Mouse (Mus musculus): ENCODE results near the gene Lamc3. TPM values are rescaled to one million over a fixed set of nuclear protein-coding genes. Genes with fewer than 3 reads are reported as not detected.
A peak's percentile ranks its signal among the peaks of the same experiment; 100 is the strongest.

Lamc3 gene
- polyA plus RNA-seq, 1 experiment, result not detected

DNA sequence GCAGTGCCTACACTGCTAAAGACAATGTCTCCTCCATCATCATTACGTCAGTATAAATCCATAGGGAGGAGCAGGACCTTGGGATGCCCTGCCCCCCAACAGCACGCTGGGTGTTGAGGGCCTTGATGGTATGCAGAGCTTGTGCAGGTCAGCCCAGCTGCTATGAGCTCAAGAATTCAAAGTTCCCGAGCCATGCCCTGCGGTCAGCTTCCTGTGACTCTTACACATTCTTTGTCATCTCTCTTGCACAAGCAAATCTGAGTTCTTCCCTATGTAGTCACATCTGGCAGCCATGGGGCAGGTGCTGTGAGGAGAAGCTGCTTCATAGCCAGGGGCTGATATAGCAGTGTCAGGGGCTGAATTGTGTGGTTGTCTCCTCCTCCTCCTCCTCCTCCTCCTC lies 48.0 kb downstream of the Lamc3 start:
- H3K4me1 ChIP-seq (ENCODE audit: control insufficient read depth, insufficient read depth, low read length), result peaks cover 16% of the 10 kb centered on the region
- peak overlapping the region; percentile 76 for H3K27ac ChIP-seq (ENCODE audit: insufficient read depth, low read depth, low read length)
- 41% methylated on average over 4 of the region's 4 CpGs for WGBS
- no peak for TF ChIP-seq CTCF (IDR thresholded peaks at IDR 0.05; ENCODE audit: insufficient read depth, low read depth, low read length)
- TF ChIP-seq POLR2A (IDR thresholded peaks at IDR 0.05; ENCODE audit: insufficient read depth, low read depth, low read length), result no peak
- H3K4me3 ChIP-seq (ENCODE audit: insufficient read depth, low read depth, low read length), result no peak overlapping the region

DNA sequence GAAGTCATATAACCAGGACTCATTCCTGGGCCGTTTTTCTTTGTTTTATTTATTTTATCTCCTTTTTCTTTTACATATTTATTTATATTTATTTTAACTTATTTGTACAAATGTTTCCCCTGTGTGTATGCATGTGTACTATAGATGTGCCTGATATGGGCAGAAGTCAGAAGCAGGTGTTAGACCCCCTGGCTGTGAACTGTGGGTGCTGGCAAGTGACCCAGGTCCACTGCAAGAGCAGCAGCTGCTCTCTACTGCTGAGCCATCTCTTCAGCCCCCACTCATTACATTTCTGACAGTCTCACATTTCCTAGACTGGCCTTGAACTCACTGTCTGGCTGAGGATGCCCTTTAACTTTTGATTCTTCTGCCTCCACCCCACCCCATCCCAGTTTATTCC lies 51.2 kb downstream of the Lamc3 start:
- WGBS, result 85% methylated on average over 1 of the region's 1 CpGs
- H3K4me1 ChIP-seq (ENCODE audit: control insufficient read depth, insufficient read depth, low read length), result peaks cover 16% of the 10 kb centered on the region
- no peak overlapping the region for H3K27ac ChIP-seq (ENCODE audit: insufficient read depth, low read depth, low read length)
- no peak for TF ChIP-seq POLR2A (IDR thresholded peaks at IDR 0.05; ENCODE audit: insufficient read depth, low read depth, low read length)
- TF ChIP-seq CTCF (IDR thresholded peaks at IDR 0.05; ENCODE audit: insufficient read depth, low read depth, low read length), result no peak
- H3K4me3 ChIP-seq (ENCODE audit: insufficient read depth, low read depth, low read length), result no peak overlapping the region

DNA sequence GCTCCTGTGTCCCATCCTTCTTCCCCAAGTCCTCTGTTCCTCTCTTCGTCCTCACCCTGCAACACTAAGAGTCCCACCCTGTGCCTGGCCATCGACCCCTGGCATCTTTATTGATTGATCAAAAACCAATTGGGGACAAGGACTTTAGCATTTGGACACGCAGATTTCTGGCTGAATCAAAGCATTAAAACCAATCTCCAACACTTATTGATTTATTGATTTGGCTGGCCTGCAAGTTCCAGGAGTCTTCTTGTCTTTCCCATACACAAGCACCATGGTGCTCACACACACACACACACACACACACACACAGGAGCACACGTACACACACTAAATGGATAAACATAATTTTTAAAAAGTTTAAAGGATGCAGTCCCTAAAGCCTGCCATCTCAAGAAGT lies 55.9 kb downstream of the Lamc3 start:
- 86% methylated on average over 4 of the region's 4 CpGs for WGBS
- no peak overlapping the region for H3K4me3 ChIP-seq (ENCODE audit: insufficient read depth, low read depth, low read length)
- TF ChIP-seq CTCF (IDR thresholded peaks at IDR 0.05; ENCODE audit: insufficient read depth, low read depth, low read length) (no peak), POLR2A (IDR thresholded peaks at IDR 0.05; ENCODE audit: insufficient read depth, low read depth, low read length) (no peak)
- H3K27ac ChIP-seq (ENCODE audit: insufficient read depth, low read depth, low read length), result no peak overlapping the region
- no peaks in the 10 kb centered on the region for H3K4me1 ChIP-seq (ENCODE audit: control insufficient read depth, insufficient read depth, low read length)

DNA sequence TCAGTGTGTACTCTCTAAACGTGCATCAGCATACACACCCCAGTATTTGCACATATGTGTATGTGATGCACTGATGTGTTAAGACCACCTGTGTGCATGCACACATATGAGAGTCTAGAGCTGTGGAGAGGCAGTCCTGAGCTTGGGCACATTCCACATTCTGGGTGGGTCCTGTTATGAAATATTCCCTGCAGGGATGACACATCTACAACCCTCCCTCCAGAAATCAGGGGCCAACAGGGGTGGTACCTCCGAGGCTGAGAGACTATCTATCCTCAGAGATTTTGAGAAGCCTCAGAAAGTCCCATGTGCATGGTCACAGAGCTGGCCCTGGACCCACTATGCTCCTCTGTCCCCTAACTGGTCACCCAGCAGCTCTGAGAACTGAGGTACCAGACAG lies 58.5 kb downstream of the Lamc3 start:
- TF ChIP-seq CTCF (IDR thresholded peaks at IDR 0.05; ENCODE audit: insufficient read depth, low read depth, low read length), result no peak
- TF ChIP-seq POLR2A (IDR thresholded peaks at IDR 0.05; ENCODE audit: insufficient read depth, low read depth, low read length), result no peak
- H3K4me1 ChIP-seq (ENCODE audit: control insufficient read depth, insufficient read depth, low read length), result peaks cover 13% of the 10 kb centered on the region; the same call in 1 of the 2 replicates
- 75% methylated on average over 2 of the region's 2 CpGs for whole genome bisulfite sequencing
- H3K27ac ChIP-seq (ENCODE audit: insufficient read depth, low read depth, low read length), result no peak overlapping the region
- no peak overlapping the region for H3K4me3 ChIP-seq (ENCODE audit: insufficient read depth, low read depth, low read length)

DNA sequence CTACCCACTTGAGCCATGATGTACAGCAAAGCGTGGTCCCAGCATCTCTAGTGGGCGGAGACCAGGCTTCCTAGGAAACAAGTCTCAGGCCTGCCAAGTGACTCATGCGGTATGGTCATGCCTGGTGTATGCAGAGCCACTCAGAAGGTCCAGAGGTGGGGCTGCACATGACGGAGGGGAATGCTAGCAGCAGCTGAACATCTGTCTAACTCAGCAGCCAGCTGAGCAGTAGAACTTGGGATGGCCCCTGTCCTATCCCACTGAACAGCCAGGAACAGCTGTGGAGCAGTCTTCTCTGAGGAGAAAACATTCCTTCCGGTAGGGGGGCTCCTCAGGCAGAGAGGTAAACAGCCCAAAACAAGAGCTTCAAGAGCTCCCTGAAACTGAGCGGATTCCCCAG lies 61.3 kb downstream of the Lamc3 start:
- no peak overlapping the region for H3K27ac ChIP-seq (ENCODE audit: insufficient read depth, low read depth, low read length)
- no peak overlapping the region for H3K4me3 ChIP-seq (ENCODE audit: insufficient read depth, low read depth, low read length)
- H3K4me1 ChIP-seq (ENCODE audit: control insufficient read depth, insufficient read depth, low read length), result peaks cover 28% of the 10 kb centered on the region
- no peak for TF ChIP-seq POLR2A (IDR thresholded peaks at IDR 0.05; ENCODE audit: insufficient read depth, low read depth, low read length)
- no peak for TF ChIP-seq CTCF (IDR thresholded peaks at IDR 0.05; ENCODE audit: insufficient read depth, low read depth, low read length)
- 80% methylated on average over 6 of the region's 6 CpGs for WGBS

DNA sequence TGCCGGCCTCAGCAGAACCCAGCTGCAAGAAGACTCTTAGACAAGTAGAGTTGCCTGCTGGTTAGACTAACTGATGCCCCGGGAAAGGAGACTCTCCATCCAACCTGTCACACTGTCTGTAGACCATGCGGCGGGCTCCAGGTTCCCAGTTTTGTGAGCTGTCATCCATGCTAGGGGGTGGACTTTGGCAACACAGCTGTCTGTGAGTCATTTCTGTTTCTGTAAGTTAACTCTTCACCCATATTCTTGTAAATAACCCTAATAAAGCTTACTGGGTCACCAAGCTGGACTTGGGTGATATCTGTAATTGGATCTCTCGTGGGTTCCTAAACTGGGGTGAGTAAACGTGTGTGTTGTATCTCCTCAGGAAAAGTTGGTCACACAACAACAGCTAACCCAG lies 61.7 kb downstream of the Lamc3 start:
- Histone ChIP-seq H3K4me1 (ENCODE audit: control insufficient read depth, insufficient read depth, low read length) (peaks cover 28% of the 10 kb centered on the region), H3K27ac (ENCODE audit: insufficient read depth, low read depth, low read length) (no peak overlapping the region), H3K4me3 (ENCODE audit: insufficient read depth, low read depth, low read length) (no peak overlapping the region)
- TF ChIP-seq CTCF (IDR thresholded peaks at IDR 0.05; ENCODE audit: insufficient read depth, low read depth, low read length) (no peak), POLR2A (IDR thresholded peaks at IDR 0.05; ENCODE audit: insufficient read depth, low read depth, low read length) (no peak)
- 75% methylated on average over 6 of the region's 6 CpGs for WGBS

DNA sequence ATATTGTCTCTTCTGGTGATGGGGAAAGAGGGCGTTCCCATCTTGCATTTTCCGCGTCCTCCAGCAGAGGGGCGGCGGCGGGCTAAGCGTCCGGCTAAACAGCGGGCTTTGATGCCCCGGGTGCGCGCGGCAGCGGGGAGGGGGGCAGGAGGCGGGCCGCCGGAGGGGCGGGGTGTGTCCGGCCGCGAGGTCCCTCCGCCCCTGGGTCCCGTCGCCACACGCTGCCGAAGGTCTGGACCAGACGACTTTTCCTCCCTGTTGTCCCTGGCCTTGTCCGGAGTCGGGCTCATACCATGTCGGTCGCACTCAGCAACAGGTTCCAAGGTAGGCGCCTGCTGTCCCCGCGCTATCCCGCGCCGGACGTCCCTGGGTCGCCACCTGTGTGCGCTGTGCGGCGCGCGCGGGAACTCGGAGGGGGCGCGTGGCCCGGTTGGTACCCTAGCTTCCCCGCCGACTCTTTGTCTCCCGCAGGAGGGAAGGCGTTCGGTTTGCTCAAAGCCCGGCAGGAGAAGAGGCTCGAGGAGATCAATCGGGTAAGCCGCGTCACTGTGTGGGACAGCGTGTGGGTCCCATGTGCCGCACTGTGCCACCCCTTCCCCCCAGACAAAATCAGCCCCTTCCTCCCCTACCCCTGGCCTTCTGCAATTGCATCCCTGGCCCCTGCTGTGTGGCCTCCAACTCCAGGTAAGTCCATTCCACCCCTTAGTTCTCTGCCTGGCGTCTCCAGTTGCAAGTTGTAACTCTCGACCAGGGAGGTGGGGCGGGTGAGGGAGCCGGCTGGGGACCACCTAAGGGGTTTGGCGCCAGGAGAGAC lies 63.2 kb downstream of the Lamc3 start, which contains the start of gene Aif1l:
Gene Aif1l, plus strand, starts transcription at position 82 of the 814 bp plus-strand sequence.
- Histone ChIP-seq H3K27ac (ENCODE audit: insufficient read depth, low read depth, low read length) (no peak within 1 kb of the TSS), H3K4me1 (ENCODE audit: control insufficient read depth, insufficient read depth, low read length) (peaks cover 32% of the 10 kb centered on the region), H3K4me3 (ENCODE audit: insufficient read depth, low read depth, low read length) (peak within 1 kb of the TSS; percentile 46)
- WGBS, result 2% methylated on average over 66 of the region's 66 CpGs
- TF ChIP-seq CTCF (IDR thresholded peaks at IDR 0.05; ENCODE audit: insufficient read depth, low read depth, low read length) (no peak), POLR2A (IDR thresholded peaks at IDR 0.05; ENCODE audit: insufficient read depth, low read depth, low read length) (no peak)

DNA sequence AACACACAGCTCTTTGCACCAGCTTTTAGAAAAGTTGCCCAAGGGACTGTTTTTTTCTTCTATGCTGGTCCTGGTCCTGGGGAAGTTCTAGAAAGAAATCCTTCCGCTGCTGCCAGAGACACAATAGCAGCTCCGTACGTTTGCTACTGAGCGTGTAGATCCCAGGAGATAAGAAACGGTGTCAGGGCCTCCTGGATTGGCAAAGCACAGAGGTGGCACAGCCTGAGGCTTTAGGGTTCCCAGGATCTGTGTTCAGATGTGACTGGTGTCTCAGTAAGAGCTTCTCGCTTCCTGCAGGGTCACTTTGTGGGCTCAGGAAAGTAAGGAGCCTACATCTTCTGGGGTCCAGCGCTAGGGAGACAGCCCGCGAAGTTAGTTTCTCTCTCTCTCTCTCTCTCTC lies 63.9 kb downstream of the Lamc3 start:
- Histone ChIP-seq H3K4me1 (ENCODE audit: control insufficient read depth, insufficient read depth, low read length) (peaks cover 32% of the 10 kb centered on the region), H3K27ac (ENCODE audit: insufficient read depth, low read depth, low read length) (no peak overlapping the region), H3K4me3 (ENCODE audit: insufficient read depth, low read depth, low read length) (no peak overlapping the region)
- WGBS, result 48% methylated on average over 9 of the region's 9 CpGs
- no peak for TF ChIP-seq POLR2A (IDR thresholded peaks at IDR 0.05; ENCODE audit: insufficient read depth, low read depth, low read length)
- no peak for TF ChIP-seq CTCF (IDR thresholded peaks at IDR 0.05; ENCODE audit: insufficient read depth, low read depth, low read length)

DNA sequence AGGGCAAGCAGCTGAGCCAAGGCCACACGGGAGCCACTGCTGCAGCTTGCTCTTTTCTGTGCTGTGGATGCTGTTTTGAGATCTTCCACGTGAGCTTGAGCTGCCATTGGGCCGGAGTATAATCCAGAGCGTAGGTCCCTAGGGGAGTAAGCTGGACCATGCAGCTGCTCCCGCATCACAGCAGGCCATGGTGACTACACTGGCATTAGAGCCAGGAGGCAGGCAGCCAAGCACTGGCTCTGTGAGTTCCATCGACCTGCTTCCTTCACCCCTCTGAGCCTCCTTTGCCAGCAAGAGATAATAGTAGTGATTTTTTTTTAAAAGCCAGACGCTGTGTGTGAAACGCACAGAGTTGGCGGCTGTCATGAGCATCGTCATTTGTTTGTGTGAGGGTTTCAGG lies 65.1 kb downstream of the Lamc3 start:
- 40% methylated on average over 10 of the region's 10 CpGs for WGBS
- no peak for TF ChIP-seq CTCF (IDR thresholded peaks at IDR 0.05; ENCODE audit: insufficient read depth, low read depth, low read length)
- Histone ChIP-seq H3K4me1 (ENCODE audit: control insufficient read depth, insufficient read depth, low read length) (peaks cover 32% of the 10 kb centered on the region), H3K4me3 (ENCODE audit: insufficient read depth, low read depth, low read length) (no peak overlapping the region), H3K27ac (ENCODE audit: insufficient read depth, low read depth, low read length) (no peak overlapping the region)
